Mouse (Mus musculus) heart, embryonic 14.5 days (tissue): ENCODE data around the gene Patz1. TPM values are rescaled to one million over a fixed set of nuclear protein-coding genes. Genes with fewer than 3 reads are reported as not detected.
A peak's percentile ranks its signal among the peaks of the same experiment; 100 is the strongest.

Experiments used
- ATAC-seq: fragments of 200-750 bp; cut with Nextera tagmentation; 2 replicates; pipeline ENCODE4 v1.8.0; 2017; ENCODE audit warnings: low read depth, moderate TSS enrichment; ENCODE audit not compliant: insufficient number of reproducible peaks, insufficient read depth, low FRiP score
- H3K27ac ChIP-seq, 2 experiments: fragments of 200-500 bp in 1 of 2; fragments of 300-500 bp in 1 of 2; sonication (generic) in 1 of 2; replicated peaks in 1 of 2; 2 replicates each; pipeline ENCODE4 v1.5.1; 2012 to 2014; ENCODE audit warnings: low read depth in 2 of 2, low read length in 2 of 2, control low read depth in 1 of 2, mild to moderate bottlenecking in 1 of 2, mixed read lengths in 1 of 2; ENCODE audit not compliant: control insufficient read depth in 1 of 2, insufficient read depth in 1 of 2
- H3K27me3 ChIP-seq: fragments of 300-500 bp; sonication (generic); 2 replicates; pipeline ENCODE4 v1.6.1; 2014; ENCODE audit warnings: mild to moderate bottlenecking, low read length, control low read depth; ENCODE audit not compliant: control insufficient read depth, insufficient read depth
- H3K36me3 ChIP-seq: fragments of 300-500 bp; sonication (generic); 2 replicates; pipeline ENCODE4 v1.6.1; 2014; ENCODE audit warnings: mild to moderate bottlenecking, control low read depth, low read length, mixed read lengths; ENCODE audit not compliant: control insufficient read depth, insufficient read depth
- H3K4me1 ChIP-seq, 2 experiments: fragments of 200-500 bp in 1 of 2; fragments of 300-500 bp in 1 of 2; sonication (generic) in 1 of 2; 2 replicates each; pipeline ENCODE4 v1.6.1; 2012 to 2014; ENCODE audit warnings: low read length in 2 of 2, control low read depth in 1 of 2, mixed read lengths in 1 of 2; ENCODE audit not compliant: control insufficient read depth in 2 of 2, insufficient read depth in 2 of 2
- H3K4me2 ChIP-seq: fragments of 300-500 bp; sonication (generic); 2 replicates; pipeline ENCODE4 v1.6.1; 2014; ENCODE audit warnings: mild to moderate bottlenecking, low read length
- H3K4me3 ChIP-seq, 2 experiments: fragments of 200-500 bp in 1 of 2; fragments of 300-500 bp in 1 of 2; sonication (generic) in 1 of 2; 2 replicates each; pipeline ENCODE4 v1.5.1; 2012 to 2014; ENCODE audit warnings: low read length in 2 of 2, mild to moderate bottlenecking in 2 of 2, control low read depth in 1 of 2, low read depth in 1 of 2, moderate library complexity in 1 of 2; ENCODE audit not compliant: control insufficient read depth in 1 of 2, insufficient read depth in 1 of 2
- H3K9ac ChIP-seq: fragments of 300-500 bp; sonication (generic); 2 replicates; pipeline ENCODE4 v1.6.1; 2014; ENCODE audit warnings: mild to moderate bottlenecking, low read length
- H3K9me3 ChIP-seq: fragments of 300-500 bp; sonication (generic); 2 replicates; pipeline ENCODE4 v1.6.1; 2016; ENCODE audit warnings: low read length, control low read depth; ENCODE audit not compliant: control insufficient read depth
- WGBS: fragments of 180-500 bp; shearing (Covaris S2); extraction: QIAGEN DNeasy Blood & Tissue Kit; methylation state at CpG from one replicate; pipeline ENCODE4 v1.1.7; 2014; 5-methylcytosine and 5-hydroxymethylcytosine counted together
- polyA plus RNA-seq: library from polyadenylated mRNA; unstranded; fragments of >200 nt; fragmentation: Nextera tagmentation; extraction: Ambion mirVana; gene quantifications from 2 replicates; pipeline ENCODE4 v1.2.1, GENCODE M21; 2014

The Patz1 gene
- polyA plus RNA-seq, 1 experiment from 2014 or later: 23.7 TPM

- H3K4me2 ChIP-seq: peak overlapping the region; percentile 16; the same call in 1 of the 2 replicates
- no peak overlapping the region for H3K4me3 ChIP-seq
- peaks cover 81% of the 10 kb centered on the region for H3K36me3 ChIP-seq
- 11% methylated on average over 6 of the region's 6 CpGs for WGBS
- no peaks in the 10 kb centered on the region for H3K27me3 ChIP-seq
- ATAC-seq: no peak
- H3K9ac ChIP-seq: peak overlapping the region; percentile 48
- peaks cover 24% of the 10 kb centered on the region in 2 experiments for H3K4me1 ChIP-seq
- H3K9me3 ChIP-seq: no peaks in the 10 kb centered on the region
- peak overlapping the region; percentile 77 to 83 for H3K27ac ChIP-seq
Observed at GRCm38 (mm10) chr11:3348576-3349342, 60.1 kb downstream of the Patz1 start.

GRCm38 (mm10) chr11:3349343-3349695, 60.6 kb downstream of the Patz1 start:
- Histone ChIP-seq H3K9ac (peak overlapping the region; percentile 48), H3K4me1 (peaks cover 24% of the 10 kb centered on the region in 2 experiments), H3K9me3 (no peaks in the 10 kb centered on the region), H3K4me3 (no peak overlapping the region), H3K36me3 (peaks cover 81% of the 10 kb centered on the region), H3K27me3 (no peaks in the 10 kb centered on the region), H3K4me2 (0 out of 2 replicates have a peak overlapping the region, but pooled peaks have one; percentile 16), H3K27ac (peak overlapping the region; percentile 77 to 83)
- ATAC-seq: no peak
- 70% methylated on average over 4 of the region's 4 CpGs for WGBS

- no peak overlapping the region for H3K27ac ChIP-seq
- H3K4me3 ChIP-seq: no peak overlapping the region
- no peak overlapping the region for H3K4me2 ChIP-seq
- ATAC-seq: no peak
- no peak overlapping the region for H3K9ac ChIP-seq
- H3K9me3 ChIP-seq: no peaks in the 10 kb centered on the region
- H3K27me3 ChIP-seq: no peaks in the 10 kb centered on the region
- H3K36me3 ChIP-seq: peaks cover 75% of the 10 kb centered on the region
- 91% methylated on average over 9 of the region's 9 CpGs for WGBS
- H3K4me1 ChIP-seq: peaks cover 24% of the 10 kb centered on the region in 2 experiments
Observed at GRCm38 (mm10) chr11:3352131-3352530, 63.5 kb downstream of the Patz1 start.

GRCm38 (mm10) chr11:3352990-3353585, 64.4 kb downstream of the Patz1 start:
- 44% methylated on average over 18 of the region's 18 CpGs for WGBS
- H3K4me1 ChIP-seq: peaks cover 14 to 15% of the 10 kb centered on the region in 2 experiments
- H3K4me2 ChIP-seq: no peak overlapping the region
- ATAC-seq: no peak
- H3K27me3 ChIP-seq: no peaks in the 10 kb centered on the region
- peaks cover 76% of the 10 kb centered on the region for H3K36me3 ChIP-seq
- no peak overlapping the region for H3K27ac ChIP-seq
- no peaks in the 10 kb centered on the region for H3K9me3 ChIP-seq
- H3K4me3 ChIP-seq: no peak overlapping the region
- H3K9ac ChIP-seq: no peak overlapping the region

Other genes with a start within 250 kb of the Patz1 start
- 8.8 and 9.2 TPM in 2 replicates for gene Sfi1, start 95.4 kb upstream of the Patz1 start, polyA plus RNA-seq
- 45.1 and 47.5 TPM in 2 replicates for gene Eif4enif1, start 86.5 kb upstream of the Patz1 start, polyA plus RNA-seq
- 150 and 155 TPM in 2 replicates for gene Drg1, start 22.5 kb upstream of the Patz1 start, polyA plus RNA-seq
- 32.2 TPM in 2 replicates for gene Pik3ip1, start 41.5 kb downstream of the Patz1 start, polyA plus RNA-seq
- 58.1 and 60.3 TPM in 2 replicates for gene Limk2, start 120.3 kb downstream of the Patz1 start, polyA plus RNA-seq
- gene Rnf185, start 163.5 kb downstream of the Patz1 start, polyA plus RNA-seq: 31.3 and 32.5 TPM in 2 replicates
- 0.20 and 0.34 TPM in 2 replicates for gene Pla2g3, start 199.4 kb downstream of the Patz1 start, polyA plus RNA-seq
- gene Inpp5j, start 215.9 kb downstream of the Patz1 start, polyA plus RNA-seq: 8.1 and 8.2 TPM in 2 replicates
- 148 and 151 TPM in 2 replicates for gene Selenom, start 225.8 kb downstream of the Patz1 start, polyA plus RNA-seq